Mouse (Mus musculus) hindbrain, postnatal 0 days (tissue): ENCODE data around the gene Acsl1. TPM values are rescaled to one million over a fixed set of nuclear protein-coding genes. Genes with fewer than 3 reads are reported as not detected.
"Not testable (repeated sequence)": the region's sequence is repeated elsewhere in the genome, so short reads cannot be mapped to it uniquely, and the experiment has no call there.

Source experiments
- ATAC-seq: fragments of 200-750 bp; cut with Nextera tagmentation; 2 replicates; pipeline ENCODE4 v1.8.0; 2017; ENCODE audit warnings: mild to moderate bottlenecking, moderate TSS enrichment, moderate library complexity
- DNase-seq: peaks from one replicate; pipeline ENCODE4 v3.0.0-alpha.2; 2015; ENCODE audit warnings: low spot score
- H3K27ac ChIP-seq: fragments of 300-500 bp; sonication (generic); 2 replicates; pipeline ENCODE4 v1.5.1; 2014; ENCODE audit warnings: mild to moderate bottlenecking
- H3K27me3 ChIP-seq: fragments of 300-500 bp; sonication (generic); 2 replicates; pipeline ENCODE4 v1.6.1; 2014; ENCODE audit warnings: low read length, mixed read lengths; ENCODE audit not compliant: insufficient read depth
- H3K36me3 ChIP-seq: fragments of 300-500 bp; sonication (generic); 2 replicates; pipeline ENCODE4 v1.6.1; 2014; ENCODE audit warnings: low read length, mixed read lengths; ENCODE audit not compliant: insufficient read depth
- H3K4me1 ChIP-seq: fragments of 300-500 bp; sonication (generic); 2 replicates; pipeline ENCODE4 v1.6.1; 2014; ENCODE audit warnings: antibody characterized with exemption, low read length, mixed read lengths; ENCODE audit not compliant: insufficient read depth
- H3K4me2 ChIP-seq: fragments of 300-500 bp; sonication (generic); 2 replicates; pipeline ENCODE4 v1.6.1; 2014; ENCODE audit warnings: low read depth, mild to moderate bottlenecking, low read length, moderate library complexity, mixed read lengths
- H3K4me3 ChIP-seq: fragments of 300-500 bp; sonication (generic); 2 replicates; pipeline ENCODE4 v1.5.1; 2014; ENCODE audit warnings: low read length
- H3K9ac ChIP-seq: fragments of 300-500 bp; sonication (generic); replicated peaks from 2 replicates; pipeline ENCODE4 v1.6.1; 2014; ENCODE audit warnings: mild to moderate bottlenecking, low read length, moderate library complexity, mixed read lengths
- H3K9me3 ChIP-seq: fragments of 300-500 bp; sonication (generic); 2 replicates; pipeline ENCODE4 v1.6.1; 2016; ENCODE audit warnings: low read length, mixed read lengths
- CTCF ChIP-seq: IDR thresholded peaks from 2 replicates; pipeline ENCODE4 v1.5.1; 2016; ENCODE audit warnings: antibody characterized with exemption, control low read depth, low read depth
- WGBS: fragments of 180-500 bp; shearing (Covaris S2); extraction: QIAGEN DNeasy Blood & Tissue Kit; methylation state at CpG from one replicate; pipeline ENCODE4 v1.1.7; 2014; 5-methylcytosine and 5-hydroxymethylcytosine counted together
- polyA plus RNA-seq: library from polyadenylated mRNA; unstranded; fragments of >200 nt; fragmentation: Nextera tagmentation; extraction: Ambion mirVana; gene quantifications from 2 replicates; pipeline ENCODE4 v1.2.1, GENCODE M21; 2015
- total RNA-seq: library from RNA; depleted of rRNA; stranded (reverse); fragments of >200 nt; gene quantifications from 2 replicates; pipeline ENCODE4 v1.2.3, GENCODE M21; 2014; rRNA removed

Acsl1 gene
- total and polyA plus RNA-seq, 2 experiments from 2014 or later: 25.6 to 29.0 TPM

DNA sequence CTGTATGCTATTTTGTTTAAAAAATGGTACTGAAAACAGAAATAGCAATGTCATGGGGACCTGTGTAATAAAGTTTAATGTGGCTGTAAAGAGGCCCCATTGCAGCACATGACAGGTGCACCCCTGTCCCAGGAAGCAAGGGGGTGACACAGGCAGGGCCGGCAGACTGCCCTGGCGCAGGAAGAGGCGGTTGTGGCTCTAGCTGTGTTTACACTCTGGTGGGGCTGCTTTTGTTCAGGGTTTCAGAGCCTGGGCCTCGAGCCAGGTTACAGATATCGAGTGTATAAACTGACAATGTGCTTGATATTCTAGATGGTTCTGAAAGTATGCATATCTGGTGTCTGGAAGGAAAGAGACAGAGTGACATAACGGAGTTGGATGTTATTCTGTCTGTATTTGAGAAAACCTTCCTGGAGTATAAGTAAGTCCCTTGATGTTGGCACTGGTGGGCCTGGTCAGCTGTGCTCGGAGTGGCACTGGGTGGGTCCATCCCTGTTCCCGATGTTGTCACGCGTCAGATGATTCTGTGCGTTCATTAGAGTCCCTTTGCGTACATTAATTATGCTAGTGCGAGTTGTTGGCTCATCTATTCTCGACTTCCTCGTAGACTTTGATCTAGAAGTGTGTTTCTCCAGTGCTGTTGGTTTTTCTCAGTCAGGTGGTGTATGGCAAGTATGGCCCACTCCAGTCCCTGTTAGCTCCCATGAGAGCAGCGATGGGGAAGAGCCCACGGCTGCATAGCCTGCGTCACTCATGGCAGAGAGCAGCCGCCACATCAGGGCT, 99.0 kb downstream of the Acsl1 start:
- no peaks in the 10 kb centered on the region for H3K9me3 ChIP-seq
- WGBS: 88% methylated on average over 19 of the region's 19 CpGs
- TF ChIP-seq CTCF: no peak
- H3K27me3 ChIP-seq: no peaks in the 10 kb centered on the region
- H3K4me1 ChIP-seq: no peaks in the 10 kb centered on the region
- H3K27ac ChIP-seq: no peak overlapping the region
- ATAC-seq (no peak), DNase-seq (no peak)
- no peaks in the 10 kb centered on the region for H3K36me3 ChIP-seq
- H3K4me3 ChIP-seq: no peak overlapping the region
- H3K9ac ChIP-seq: no peak overlapping the region
- H3K4me2 ChIP-seq: no peak overlapping the region

DNA sequence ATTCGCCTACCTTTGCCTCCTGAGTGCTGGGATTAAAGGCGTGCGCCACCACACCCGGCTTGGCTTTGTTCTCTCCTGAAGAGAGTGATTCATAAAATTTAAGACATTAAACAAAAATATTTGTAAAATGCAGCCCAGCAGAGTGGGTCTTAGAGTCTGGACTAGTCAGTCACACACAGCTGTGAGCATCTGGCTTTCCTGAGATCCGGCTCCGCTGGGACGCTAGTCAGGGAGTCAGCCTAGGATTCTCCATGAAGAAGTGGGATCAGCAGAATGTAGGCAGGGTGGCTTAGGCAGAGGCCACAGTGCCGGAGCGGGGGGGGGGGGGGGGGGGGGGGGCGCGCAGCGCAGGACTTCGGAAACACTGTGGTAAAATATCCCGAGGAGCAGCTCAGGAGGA, 99.8 kb downstream of the Acsl1 start:
- no peaks in the 10 kb centered on the region for H3K4me1 ChIP-seq
- no peaks in the 10 kb centered on the region for H3K27me3 ChIP-seq
- ATAC-seq: no peak
- H3K4me3 ChIP-seq: no peak overlapping the region
- TF ChIP-seq CTCF: no peak
- no peak for DNase-seq
- H3K9me3 ChIP-seq: no peaks in the 10 kb centered on the region
- 94% methylated on average over 9 of the region's 14 CpGs for WGBS
- no peaks in the 10 kb centered on the region for H3K36me3 ChIP-seq
- H3K4me2 ChIP-seq: no peak overlapping the region
- no peak overlapping the region for H3K27ac ChIP-seq
- H3K9ac ChIP-seq: no peak overlapping the region

DNA sequence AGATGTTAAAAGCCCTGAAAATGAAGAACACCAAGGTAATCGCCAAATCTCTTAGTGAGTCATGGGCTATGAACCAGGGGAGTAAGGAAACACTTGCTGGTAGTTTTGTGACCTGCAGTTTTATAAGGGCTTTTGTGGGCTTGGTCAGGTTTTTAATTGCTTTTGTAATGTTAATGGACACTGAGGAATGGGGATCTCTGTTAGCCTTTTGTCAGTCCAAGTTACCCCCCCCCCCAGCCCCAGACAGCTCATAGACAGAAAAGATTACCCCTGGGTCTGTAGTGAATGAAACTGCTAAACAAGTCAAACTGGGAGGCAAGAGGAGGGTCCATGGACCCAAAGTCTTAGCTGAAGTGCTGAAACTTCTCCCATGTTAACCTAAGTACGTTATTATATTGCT, 102.6 kb downstream of the Acsl1 start:
- 90% methylated on average over 2 of the region's 2 CpGs for WGBS
- no peaks in the 10 kb centered on the region for H3K4me1 ChIP-seq
- peaks cover 17% of the 10 kb centered on the region; the same call in 1 of the 2 replicates for H3K36me3 ChIP-seq
- H3K9me3 ChIP-seq: no peaks in the 10 kb centered on the region
- DNase-seq (no peak), ATAC-seq (no peak)
- no peak overlapping the region for H3K4me3 ChIP-seq
- H3K4me2 ChIP-seq: no peak overlapping the region
- no peak for TF ChIP-seq CTCF
- no peak overlapping the region for H3K27ac ChIP-seq
- no peak overlapping the region for H3K9ac ChIP-seq
- H3K27me3 ChIP-seq: no peaks in the 10 kb centered on the region

DNA sequence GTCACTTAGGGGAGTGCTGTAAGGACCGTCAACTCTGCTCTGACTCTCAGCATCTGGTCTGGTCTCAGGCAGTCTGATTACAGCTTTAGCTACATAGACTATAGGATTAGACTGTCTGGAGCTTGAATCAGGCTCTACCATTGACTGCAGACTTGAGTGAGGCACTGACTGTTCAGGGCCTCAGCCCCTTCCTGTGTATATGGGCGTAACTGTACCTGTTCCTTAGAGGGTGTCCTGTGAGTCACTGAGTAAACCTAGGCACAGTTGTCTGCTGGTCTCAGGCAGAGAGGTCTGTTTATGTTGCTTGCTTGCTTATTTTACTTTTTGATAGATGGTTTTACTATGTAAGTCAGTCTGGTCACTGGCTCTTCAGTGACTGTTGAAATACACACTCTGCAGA, 103.1 kb downstream of the Acsl1 start:
- DNase-seq (no peak), ATAC-seq (no peak)
- Histone ChIP-seq H3K27ac (no peak overlapping the region), H3K4me1 (no peaks in the 10 kb centered on the region), H3K4me3 (no peak overlapping the region), H3K4me2 (no peak overlapping the region), H3K36me3 (peaks cover 22% of the 10 kb centered on the region; the same call in 1 of the 2 replicates), H3K27me3 (no peaks in the 10 kb centered on the region), H3K9ac (no peak overlapping the region), H3K9me3 (no peaks in the 10 kb centered on the region)
- WGBS: 98% methylated on average over 2 of the region's 2 CpGs
- TF ChIP-seq CTCF: no peak

DNA sequence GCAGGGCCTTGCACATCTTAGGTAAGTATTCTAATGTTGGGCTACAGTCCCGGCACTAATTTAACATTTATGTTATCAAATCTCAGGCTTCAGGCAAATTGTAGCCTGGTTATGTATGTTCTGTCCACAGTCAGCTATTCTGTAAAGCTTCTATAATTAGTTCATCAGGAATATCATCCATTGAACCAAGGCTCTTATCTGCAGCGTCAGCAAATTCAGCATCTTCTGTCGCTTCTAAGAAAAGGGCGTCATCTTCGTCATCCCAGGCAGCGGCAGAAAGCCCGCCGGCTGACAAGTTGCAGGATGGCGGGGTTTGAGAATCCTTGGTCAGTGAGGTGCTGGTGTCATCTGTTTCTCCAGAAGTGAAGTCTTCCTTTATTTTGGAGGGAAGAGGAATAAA, 108.0 kb downstream of the Acsl1 start:
- Histone ChIP-seq H3K36me3 (peaks cover 31% of the 10 kb centered on the region; the same call in 1 of the 2 replicates), H3K9ac (no peak overlapping the region), H3K4me2 (no peak overlapping the region), H3K4me3 (no peak overlapping the region), H3K27ac (no peak overlapping the region), H3K9me3 (no peaks in the 10 kb centered on the region), H3K27me3 (no peaks in the 10 kb centered on the region), H3K4me1 (no peaks in the 10 kb centered on the region)
- DNase-seq (no peak), ATAC-seq (no peak)
- 94% methylated on average over 9 of the region's 9 CpGs for WGBS
- no peak for TF ChIP-seq CTCF

DNA sequence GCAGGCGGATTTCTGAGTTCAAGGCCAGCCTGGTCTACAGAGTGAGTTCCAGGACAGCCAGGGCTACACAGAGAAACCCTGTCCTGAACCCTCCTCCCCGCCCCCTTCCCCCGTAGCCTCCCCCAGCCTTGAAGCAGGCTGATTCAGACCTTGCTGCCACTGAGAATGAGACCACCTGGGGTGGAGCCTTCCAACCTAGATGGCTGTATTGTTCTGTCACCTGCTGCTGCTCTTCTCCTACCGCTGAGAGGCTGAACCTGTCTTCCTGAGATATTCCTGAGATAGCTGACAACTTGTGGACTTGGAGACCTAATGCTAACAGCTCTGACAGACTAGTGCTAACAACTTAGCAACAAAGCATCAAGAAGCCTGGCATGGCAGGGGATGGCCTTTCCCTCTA, 113.5 kb downstream of the Acsl1 start:
- WGBS: 47% methylated on average over 4 of the region's 4 CpGs
- not testable (repeated sequence) for H3K36me3 ChIP-seq, H3K9ac ChIP-seq, H3K9me3 ChIP-seq, H3K4me3 ChIP-seq, H3K27ac ChIP-seq, DNase-seq, ATAC-seq, H3K4me2 ChIP-seq, H3K4me1 ChIP-seq, H3K27me3 ChIP-seq

DNA sequence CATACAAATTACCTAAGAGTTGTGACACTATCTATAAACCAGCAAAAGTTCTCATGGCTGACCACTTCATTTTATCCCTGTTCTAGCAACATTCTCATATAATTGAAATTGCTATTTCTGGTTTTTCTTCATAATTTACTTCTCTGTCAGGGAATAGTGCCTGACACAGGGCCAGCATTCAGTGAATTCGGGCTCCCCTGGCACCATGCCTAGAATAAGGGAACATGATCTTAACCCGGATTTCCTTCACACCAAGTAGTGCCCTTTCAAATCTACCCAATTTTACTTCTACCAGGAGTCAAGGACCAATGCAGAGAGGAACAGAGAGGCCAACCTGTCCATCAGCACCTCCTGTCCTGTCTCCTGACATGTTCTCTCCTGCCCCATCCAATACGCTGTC, 114.7 kb downstream of the Acsl1 start:
- TF ChIP-seq CTCF: no peak
- Histone ChIP-seq H3K36me3 (0 out of 2 replicates have a peak, but pooled peaks cover 4% of the 10 kb centered on the region), H3K27ac (no peak overlapping the region), H3K4me2 (no peak overlapping the region), H3K9me3 (no peaks in the 10 kb centered on the region), H3K4me1 (no peaks in the 10 kb centered on the region), H3K9ac (no peak overlapping the region), H3K27me3 (no peaks in the 10 kb centered on the region), H3K4me3 (no peak overlapping the region)
- DNase-seq (no peak), ATAC-seq (no peak)
- 63% methylated on average over 3 of the region's 3 CpGs for WGBS

Other genes starting within 250 kb of the Acsl1 start
- 0.52 TPM in 1 of 2 replicates, not detected in the other for gene Helt, start 176.4 kb upstream of the Acsl1 start, total RNA-seq
- gene Helt, start 176.4 kb upstream of the Acsl1 start, polyA plus RNA-seq: 0.11 and 0.15 TPM in 2 replicates
- 2.2 and 6.0 TPM in 2 replicates for gene Cenpu, start 81.0 kb downstream of the Acsl1 start, total RNA-seq
- 7.5 and 8.0 TPM in 2 replicates for gene Cenpu, start 81.0 kb downstream of the Acsl1 start, polyA plus RNA-seq
- gene Primpol, start 146.2 kb downstream of the Acsl1 start, total RNA-seq: 2.8 and 4.0 TPM in 2 replicates
- gene Primpol, start 146.2 kb downstream of the Acsl1 start, polyA plus RNA-seq: 4.8 and 4.9 TPM in 2 replicates
- 87.8 and 92.0 TPM in 2 replicates for gene Casp3, start 146.3 kb downstream of the Acsl1 start, total RNA-seq
- gene Casp3, start 146.3 kb downstream of the Acsl1 start, polyA plus RNA-seq: 165 and 174 TPM in 2 replicates